Mouse (Mus musculus) cerebellum, adult 2 months (tissue): ENCODE data around the gene Kynu. TPM values are rescaled to one million over a fixed set of nuclear protein-coding genes. Genes with fewer than 3 reads are reported as not detected.

Experiments
- DNase-seq, 2 experiments: peaks; one replicate each; pipeline ENCODE4 v3.0.0; 2021
- H3K27ac ChIP-seq: fragments of 200-500 bp; 2 replicates; pipeline ENCODE4 v1.5.1; 2012; ENCODE audit warnings: low read length, control low read depth, inconsistent platforms; ENCODE audit not compliant: insufficient read depth
- H3K27me3 ChIP-seq: fragments of 200-500 bp; 2 replicates; pipeline ENCODE4 v1.6.1; 2012; ENCODE audit warnings: inconsistent platforms, mild to moderate bottlenecking, low read length, moderate library complexity; ENCODE audit not compliant: control insufficient read depth, insufficient read depth
- H3K4me1 ChIP-seq: fragments of 200-500 bp; 2 replicates; pipeline ENCODE4 v1.6.1; 2011; ENCODE audit warnings: low read length; ENCODE audit not compliant: control insufficient read depth, insufficient read depth
- H3K4me3 ChIP-seq: fragments of 200-500 bp; replicated peaks from 2 replicates; pipeline ENCODE3; 2011; ENCODE audit warnings: mild to moderate bottlenecking, low read depth, low read length, control low read depth; ENCODE audit not compliant: insufficient read depth
- CTCF ChIP-seq: fragments of 200-500 bp; IDR thresholded peaks from 2 replicates; pipeline ENCODE4 v1.5.1; 2011; ENCODE audit warnings: low read depth, mild to moderate bottlenecking, control low read depth, low read length, moderate library complexity, borderline replicate concordance; ENCODE audit not compliant: insufficient read depth
- POLR2A ChIP-seq: fragments of 200-500 bp; IDR thresholded peaks from 2 replicates; pipeline ENCODE4 v1.6.1; 2011; ENCODE audit warnings: low read length, control low read depth, borderline replicate concordance; ENCODE audit not compliant: insufficient read depth
- WGBS: fragments of 180-500 bp; shearing (Covaris S2); methylation state at CpG from one replicate; pipeline ENCODE4 v1.1.7; 2018; 5-methylcytosine and 5-hydroxymethylcytosine counted together
- polyA plus RNA-seq: library from polyadenylated mRNA; depleted of rRNA; stranded (reverse); fragments of >200 nt; gene quantifications from 2 replicates; pipeline ENCODE4 v1.2.3, GENCODE M21; 2012; rRNA removed

Gene Kynu
- polyA plus RNA-seq, 1 experiment, result 0.05 TPM

- peak; percentile 42 to 58 for DNase-seq
- no peak overlapping the region for H3K4me3 ChIP-seq
- 15% methylated on average over 14 of the region's 14 CpGs for WGBS
- no peaks in the 10 kb centered on the region for H3K27me3 ChIP-seq
- no peaks in the 10 kb centered on the region for H3K4me1 ChIP-seq
- TF ChIP-seq POLR2A (no peak), CTCF (peak; percentile 63)
- no peak overlapping the region for H3K27ac ChIP-seq
Observed at GRCm38 (mm10) chr2:43722446-43723103, 167.4 kb downstream of the Kynu start.

GRCm38 (mm10) chr2:43723104-43723541 is 168.0 kb downstream of the Kynu start:
- Histone ChIP-seq H3K27me3 (no peaks in the 10 kb centered on the region), H3K27ac (no peak overlapping the region), H3K4me1 (no peaks in the 10 kb centered on the region), H3K4me3 (no peak overlapping the region)
- peak in 1 of 2 experiments; percentile 10 for DNase-seq
- WGBS, result 62% methylated on average over 7 of the region's 7 CpGs
- TF ChIP-seq CTCF, result no peak
- no peak for TF ChIP-seq POLR2A

- no peaks in the 10 kb centered on the region for H3K27me3 ChIP-seq
- H3K4me3 ChIP-seq, result no peak overlapping the region
- DNase-seq, result no peak
- WGBS, result 74% methylated on average over 5 of the region's 5 CpGs
- H3K4me1 ChIP-seq, result no peaks in the 10 kb centered on the region
- TF ChIP-seq POLR2A, result no peak
- no peak for TF ChIP-seq CTCF
- H3K27ac ChIP-seq, result no peak overlapping the region
Observed at GRCm38 (mm10) chr2:43727181-43727580, 172.1 kb downstream of the Kynu start.

- Histone ChIP-seq H3K27me3 (no peaks in the 10 kb centered on the region), H3K4me3 (no peak overlapping the region), H3K27ac (no peak overlapping the region), H3K4me1 (no peaks in the 10 kb centered on the region)
- TF ChIP-seq CTCF, result no peak
- TF ChIP-seq POLR2A, result no peak
- no peak for DNase-seq
- WGBS, result 88% methylated on average over 8 of the region's 8 CpGs
Observed at GRCm38 (mm10) chr2:43727693-43728092, 172.6 kb downstream of the Kynu start.

- DNase-seq, result no peak
- TF ChIP-seq POLR2A (no peak), CTCF (no peak)
Observed at GRCm38 (mm10) chr2:43728831-43729230, 173.7 kb downstream of the Kynu start.

More at GRCm38 (mm10) chr2:43728831-43729230, 173.7 kb downstream of the Kynu start:
- 90% methylated on average over 3 of the region's 3 CpGs for WGBS
- Histone ChIP-seq H3K4me3 (no peak overlapping the region), H3K27me3 (no peaks in the 10 kb centered on the region), H3K4me1 (no peaks in the 10 kb centered on the region), H3K27ac (no peak overlapping the region)

Other genes with a start within 250 kb of the Kynu start
- gene Arhgap15, start 193.5 kb downstream of the Kynu start, polyA plus RNA-seq, result 2.3 TPM in 2 replicates